Mouse (Mus musculus) large intestine, adult 2 months (tissue): ENCODE results near the gene Slf2. TPM values are rescaled to one million over a fixed set of nuclear protein-coding genes. Genes with fewer than 3 reads are reported as not detected.

Source experiments
- DNase-seq: peaks from one replicate; pipeline ENCODE4 v3.0.0-alpha.2; 2012; ENCODE audit warnings: low read depth, low spot score
- WGBS: fragments of 180-500 bp; shearing (Covaris S2); methylation state at CpG from one replicate; pipeline ENCODE4 v1.1.7; 2018; 5-methylcytosine and 5-hydroxymethylcytosine counted together
- polyA plus RNA-seq: library from polyadenylated mRNA; depleted of rRNA; stranded (reverse); fragments of >200 nt; gene quantifications from 2 replicates; pipeline ENCODE4 v1.2.3, GENCODE M21; 2012

The Slf2 gene
- polyA plus RNA-seq, 1 experiment: 5.0 TPM

DNA sequence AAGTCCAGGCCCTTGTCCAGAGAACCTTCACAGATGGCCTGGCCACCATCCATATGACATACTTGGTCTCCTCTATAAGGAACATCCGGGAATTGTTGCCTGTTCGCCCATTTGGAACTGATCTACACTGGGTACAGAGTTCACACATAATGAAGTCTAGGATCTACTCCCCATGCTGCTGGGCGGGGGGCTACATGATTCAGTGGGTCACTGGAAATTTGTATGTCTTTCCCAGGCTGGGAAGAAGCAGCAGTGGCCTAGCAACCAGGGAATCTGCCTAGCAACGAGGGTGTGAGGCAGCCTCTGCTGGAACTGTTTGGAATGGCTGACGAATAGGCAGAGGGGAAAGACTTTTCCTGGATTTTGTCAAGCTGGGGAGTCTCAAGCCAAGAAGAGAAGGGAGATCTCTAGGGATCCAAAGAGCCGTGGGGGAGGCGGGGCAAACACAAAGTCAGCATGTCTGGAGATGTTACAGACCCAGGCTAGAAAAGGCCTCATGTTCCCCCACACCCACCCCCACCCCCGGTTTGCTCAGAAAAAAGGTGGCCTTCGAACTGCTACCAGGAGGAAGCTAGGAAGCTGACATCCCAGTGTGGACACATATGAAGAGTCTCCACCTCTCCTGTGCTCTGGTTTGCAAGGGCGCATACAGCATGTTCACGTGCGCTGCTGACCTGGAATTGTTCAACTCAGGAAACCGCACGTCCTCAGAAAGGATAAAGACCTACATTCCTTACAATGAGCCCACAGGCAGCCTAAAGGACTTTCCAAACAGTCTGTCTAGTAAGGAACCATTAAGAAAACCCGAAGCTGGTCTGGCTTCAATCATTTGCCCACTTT lies 22.9 kb upstream of the Slf2 start:
- no peak for DNase-seq
- 58% methylated on average over 15 of the region's 15 CpGs for WGBS

DNA sequence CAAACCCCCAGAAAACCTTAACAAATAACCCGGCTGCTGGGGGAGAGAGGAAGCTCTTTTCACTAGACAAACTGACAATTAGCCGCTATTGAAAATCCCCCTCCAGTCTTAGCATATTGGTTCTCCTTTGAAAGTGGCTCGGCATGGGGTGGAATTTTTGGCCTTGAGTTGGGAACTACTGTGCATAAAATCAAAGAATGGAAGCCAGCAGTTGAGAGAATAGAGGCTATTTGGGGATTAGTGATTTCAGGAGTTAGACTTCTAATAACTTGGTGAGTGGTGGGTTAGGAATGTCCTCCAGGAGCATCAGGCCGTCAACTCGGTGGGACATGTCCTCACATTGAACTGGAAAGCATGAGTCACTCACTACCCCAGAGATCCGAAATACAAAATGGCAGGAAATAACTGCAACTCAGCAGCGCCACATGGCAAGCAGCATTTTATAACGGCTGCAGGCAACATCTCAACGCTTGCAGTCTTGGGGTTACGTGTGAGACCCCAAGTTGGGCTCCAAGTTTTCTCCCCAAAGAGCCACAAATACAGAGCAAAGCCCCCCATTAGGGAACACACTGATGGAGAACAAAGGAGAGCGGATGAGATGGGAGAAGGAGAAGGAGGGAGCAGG lies 22.0 kb upstream of the Slf2 start:
- no peak for DNase-seq
- 80% methylated on average over 11 of the region's 11 CpGs for WGBS

- DNase-seq: no peak
- WGBS: 32% methylated on average over 10 of the region's 10 CpGs
Observed at GRCm38 (mm10) chr19:44914481-44915249, 16.3 kb upstream of the Slf2 start.

GRCm38 (mm10) chr19:44918171-44918570 lies 12.8 kb upstream of the Slf2 start:
- WGBS: 93% methylated on average over 6 of the region's 6 CpGs
- DNase-seq: no peak

DNA sequence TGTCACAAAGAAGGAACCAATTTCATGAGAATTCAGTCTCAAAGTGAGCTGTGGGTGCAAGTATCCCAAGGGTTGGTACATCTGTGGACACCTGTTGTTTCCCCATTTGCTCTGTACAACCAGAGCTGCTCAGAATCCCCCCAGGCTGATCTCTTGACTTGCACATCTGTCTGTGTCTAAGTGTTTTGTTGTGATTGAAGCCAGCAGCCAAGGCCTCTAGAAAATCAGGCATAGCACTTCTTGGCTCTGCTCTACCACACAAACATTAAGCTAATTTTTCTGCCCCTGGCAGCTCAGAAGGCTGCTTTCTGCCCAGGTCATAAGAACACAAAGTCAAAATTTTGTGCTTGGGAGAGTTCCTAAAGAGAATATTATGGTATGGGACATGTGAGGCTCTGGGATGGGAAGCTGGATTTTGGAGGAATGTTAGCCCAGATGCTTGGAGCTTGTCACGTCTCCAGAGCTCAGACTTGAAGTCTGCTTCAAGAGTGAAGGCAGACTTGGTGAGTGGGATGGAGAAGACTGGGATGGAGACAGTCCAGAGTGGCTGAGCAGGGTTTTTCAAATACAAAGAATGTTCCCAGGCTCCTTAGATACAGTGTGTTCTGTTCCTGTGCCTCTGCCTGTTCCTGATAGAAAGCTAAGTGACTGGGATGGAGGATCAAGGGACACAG lies 9.3 kb upstream of the Slf2 start:
- 72% methylated on average over 1 of the region's 1 CpGs for WGBS
- no peak for DNase-seq

GRCm38 (mm10) chr19:44922521-44922920 lies 8.4 kb upstream of the Slf2 start:
- no peak for DNase-seq
- WGBS: 81% methylated on average over 2 of the region's 2 CpGs

DNA sequence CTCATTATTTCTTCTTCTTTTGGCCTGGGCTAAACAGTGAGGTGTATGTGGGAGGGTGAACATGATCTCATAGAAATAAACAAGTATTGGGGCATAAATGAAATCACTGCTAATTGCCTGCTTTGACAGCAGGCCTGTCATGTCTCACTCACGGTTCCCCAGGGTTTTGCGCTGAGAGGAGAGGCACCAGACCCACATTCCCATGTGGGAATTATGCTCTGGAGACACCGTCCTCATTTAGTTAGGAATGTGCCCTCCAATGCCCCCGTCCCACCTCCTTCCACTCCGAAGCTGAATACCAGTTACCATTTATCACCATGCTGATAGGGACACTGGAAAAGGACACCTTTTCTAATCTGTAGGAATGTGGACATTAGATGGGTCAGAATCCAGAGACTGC lies 6.3 kb upstream of the Slf2 start:
- WGBS: 76% methylated on average over 5 of the region's 5 CpGs
- DNase-seq: no peak

GRCm38 (mm10) chr19:44926781-44927180 lies 4.2 kb upstream of the Slf2 start:
- 69% methylated on average over 6 of the region's 6 CpGs for WGBS
- DNase-seq: no peak

DNA sequence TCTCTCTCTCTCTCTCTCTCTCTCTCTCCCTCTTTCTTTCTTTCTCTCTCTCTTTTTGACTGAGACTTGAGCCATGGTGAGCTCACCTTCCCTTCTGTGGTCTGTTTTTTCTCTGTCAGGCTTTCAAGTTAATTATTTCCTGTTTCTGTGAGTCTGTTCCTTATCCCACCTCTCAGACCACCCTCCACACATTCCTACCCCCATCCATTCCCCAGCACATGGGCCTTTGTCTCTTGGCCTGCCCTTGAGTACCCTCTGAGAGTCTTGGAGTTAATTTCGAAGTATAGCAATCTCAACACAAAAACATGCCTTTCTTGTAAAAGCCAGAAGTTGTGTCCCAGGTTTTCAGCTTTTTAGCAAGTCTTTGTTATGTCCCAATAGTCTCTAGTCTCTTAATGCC lies 3.7 kb upstream of the Slf2 start:
- WGBS: 51% methylated on average over 1 of the region's 1 CpGs
- no peak for DNase-seq

DNA sequence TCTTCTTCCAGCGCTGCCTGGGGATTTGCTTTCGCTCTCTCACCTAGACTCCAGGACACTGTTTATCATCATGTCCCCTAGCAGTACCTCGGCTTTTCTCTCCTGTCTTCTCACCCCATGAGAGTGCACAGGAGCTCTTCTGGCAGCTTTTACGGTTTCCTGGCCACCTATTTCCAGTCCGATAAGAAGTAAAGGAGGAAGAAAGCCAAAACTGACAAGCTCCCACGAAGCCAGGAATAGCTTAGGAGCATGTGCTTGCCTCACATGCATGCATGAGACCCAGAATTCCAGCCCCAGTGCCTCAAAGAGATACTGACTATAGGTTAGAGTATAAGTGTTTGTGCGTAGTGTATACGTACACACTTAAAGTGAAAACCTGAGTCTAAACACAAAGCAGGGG lies 2.8 kb upstream of the Slf2 start:
- 58% methylated on average over 8 of the region's 8 CpGs for WGBS
- DNase-seq: no peak

GRCm38 (mm10) chr19:44929251-44929650 lies 1.7 kb upstream of the Slf2 start:
- no peak for DNase-seq
- 29% methylated on average over 3 of the region's 3 CpGs for WGBS

DNA sequence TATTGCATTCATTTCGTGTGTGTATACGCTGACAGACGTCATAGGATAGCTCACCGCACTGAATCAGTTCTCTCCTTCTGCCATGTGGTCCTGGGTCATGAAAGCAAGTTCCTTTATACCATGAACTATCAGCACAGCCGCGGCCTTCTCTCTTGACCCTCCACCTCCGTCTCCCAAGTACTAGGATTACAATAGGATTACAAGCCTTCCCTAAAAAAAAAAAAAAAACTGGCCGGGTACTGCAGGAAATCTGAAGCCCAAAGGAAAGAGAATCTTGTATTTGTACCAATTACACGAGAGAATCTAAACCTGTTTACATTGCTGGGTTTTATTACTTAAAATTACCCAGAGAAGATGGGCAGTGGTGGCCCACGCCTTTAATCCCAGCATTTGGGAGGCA lies 1.3 kb upstream of the Slf2 start:
- no peak for DNase-seq
- 47% methylated on average over 10 of the region's 10 CpGs for WGBS

DNA sequence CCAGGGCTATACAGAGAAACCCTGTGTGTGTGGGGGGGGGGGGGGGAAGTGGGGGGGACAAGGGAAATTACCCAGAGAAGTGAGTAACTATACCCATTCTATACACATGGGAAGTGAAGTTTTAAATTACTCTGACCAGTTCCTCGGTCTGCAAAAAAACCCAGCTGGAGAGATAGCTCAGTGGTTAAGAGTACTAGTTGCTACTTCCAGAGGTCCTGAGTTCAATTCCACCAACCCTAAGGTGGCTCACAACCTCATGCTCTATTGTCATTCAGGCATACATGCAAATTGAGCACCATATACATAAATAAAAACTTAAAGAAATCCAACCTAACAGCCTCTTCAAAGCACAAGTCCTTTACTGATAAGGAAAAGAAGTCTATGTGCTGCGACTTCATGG lies 829 bp upstream of the Slf2 start:
- no peak for DNase-seq
- 20% methylated on average over 2 of the region's 2 CpGs for WGBS

- under 1% methylated on average over 18 of the region's 18 CpGs for WGBS
- peak; percentile 73 for DNase-seq
Observed at GRCm38 (mm10) chr19:44931454-44931759, 456 bp downstream of the Slf2 start.

GRCm38 (mm10) chr19:44932051-44932450 lies 1.1 kb downstream of the Slf2 start:
- WGBS: 15% methylated on average over 5 of the region's 5 CpGs

DNA sequence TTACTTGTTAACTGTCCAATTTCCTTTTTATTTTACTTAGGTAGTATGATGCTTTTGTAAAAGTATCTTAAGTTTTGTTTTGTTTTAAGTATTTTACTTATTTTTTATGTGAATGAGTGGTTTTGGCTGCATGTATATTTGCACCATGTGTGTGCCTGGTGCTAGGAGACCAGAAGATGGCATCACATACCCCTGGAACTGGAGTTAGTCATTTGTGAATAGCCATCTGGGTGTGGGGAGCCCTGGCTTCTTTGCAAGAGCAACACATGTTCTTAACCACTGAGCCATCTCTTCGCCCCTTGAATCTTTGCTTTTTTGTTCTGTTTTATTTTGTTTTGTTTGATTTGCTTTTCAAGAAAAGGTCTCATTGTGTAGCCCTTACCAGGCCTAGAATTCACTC lies 2.2 kb downstream of the Slf2 start:
- WGBS: 66% methylated on average over 1 of the region's 1 CpGs
- DNase-seq: no peak

More at GRCm38 (mm10) chr19:44932051-44932450, 1.1 kb downstream of the Slf2 start:
- DNase-seq: no peak

- WGBS: 95% methylated on average over 2 of the region's 2 CpGs
- DNase-seq: no peak
Observed at GRCm38 (mm10) chr19:44959633-44960032, 28.7 kb downstream of the Slf2 start.

DNA sequence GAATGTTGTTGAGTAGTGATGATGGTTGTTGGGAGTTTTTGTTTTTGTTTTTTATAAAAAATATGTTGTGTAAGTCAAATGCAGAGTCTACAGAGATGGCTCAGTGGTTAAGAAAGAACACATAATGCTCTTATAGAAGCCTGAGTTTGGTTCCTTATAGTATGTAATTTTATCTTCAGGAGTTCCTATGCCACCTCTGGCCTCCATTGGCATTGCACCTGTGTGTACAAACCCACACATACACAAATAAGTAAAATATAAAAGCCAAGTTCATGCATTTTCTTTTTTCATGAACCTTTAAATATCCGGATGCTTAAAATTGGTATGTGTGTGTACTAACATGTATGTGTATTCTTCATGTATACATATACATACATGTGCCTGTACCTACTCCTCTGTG lies 35.0 kb downstream of the Slf2 start:
- WGBS: 95% methylated on average over 1 of the region's 1 CpGs
- DNase-seq: no peak

DNA sequence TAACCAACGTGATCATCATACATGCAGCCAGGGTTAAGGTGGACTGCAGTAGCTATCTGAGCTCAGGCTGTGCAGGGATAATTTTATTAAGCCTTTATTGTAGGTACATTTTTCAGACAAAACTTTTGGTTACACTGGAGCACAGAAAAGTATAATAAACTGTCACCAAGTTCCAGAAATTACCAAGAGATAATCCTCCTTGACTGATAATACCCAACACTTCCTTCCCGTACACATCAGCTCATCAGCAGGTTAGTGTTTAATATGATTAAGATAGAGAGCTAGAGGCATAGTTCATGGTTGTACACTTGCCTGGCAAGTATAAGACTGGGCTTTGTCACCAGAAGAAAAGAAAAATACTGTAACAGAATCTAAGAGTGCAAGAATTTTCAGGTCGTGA lies 37.4 kb downstream of the Slf2 start:
- no peak for DNase-seq
- 87% methylated on average over 3 of the region's 3 CpGs for WGBS

DNA sequence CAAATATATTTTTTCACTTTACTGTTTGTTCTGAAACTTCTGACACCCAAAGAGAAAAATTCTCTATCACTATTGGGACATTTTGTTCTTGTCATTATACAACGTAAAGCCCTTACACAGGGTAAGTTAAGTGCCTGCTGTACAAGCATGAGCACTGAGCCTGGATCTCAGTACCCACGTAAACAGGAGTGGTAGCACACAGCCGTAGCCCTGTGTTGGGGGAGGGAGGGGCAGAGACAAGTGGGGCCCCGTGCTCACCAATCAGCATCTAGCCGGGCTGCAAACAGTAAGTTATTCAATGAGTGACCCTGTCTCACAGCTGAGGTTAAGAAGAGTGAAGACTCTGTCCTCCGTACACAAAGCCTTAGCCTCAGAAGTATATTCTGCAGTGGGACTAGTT lies 45.7 kb downstream of the Slf2 start:
- no peak for DNase-seq
- 67% methylated on average over 6 of the region's 6 CpGs for WGBS
